Mouse (Mus musculus) limb, embryonic 14.5 days (tissue): ENCODE data around the gene Wdhd1. TPM values are rescaled to one million over a fixed set of nuclear protein-coding genes. Genes with fewer than 3 reads are reported as not detected.

ENCODE experiments used
- ATAC-seq: fragments of 200-750 bp; cut with Nextera tagmentation; 2 replicates; pipeline ENCODE4 v1.8.0; 2017; ENCODE audit warnings: low read depth, moderate number of reproducible peaks, moderate TSS enrichment; ENCODE audit not compliant: low FRiP score
- DNase-seq: peaks from one replicate; pipeline ENCODE4 v3.0.0-alpha.2; 2015; ENCODE audit warnings: low spot score
- H3K27ac ChIP-seq: fragments of 300-500 bp; sonication (generic); replicated peaks from 2 replicates; pipeline ENCODE4 v1.5.1; 2014; ENCODE audit warnings: low read depth, mild to moderate bottlenecking, low read length, moderate library complexity, mixed read lengths
- H3K27me3 ChIP-seq: fragments of 300-500 bp; sonication (generic); 2 replicates; pipeline ENCODE4 v1.6.1; 2014; ENCODE audit warnings: low read length, mixed read lengths; ENCODE audit not compliant: control insufficient read depth, insufficient read depth
- H3K36me3 ChIP-seq: fragments of 300-500 bp; sonication (generic); 2 replicates; pipeline ENCODE4 v1.6.1; 2014; ENCODE audit warnings: mild to moderate bottlenecking, low read length, moderate library complexity, mixed read lengths; ENCODE audit not compliant: control insufficient read depth, insufficient read depth
- H3K4me1 ChIP-seq: fragments of 300-500 bp; sonication (generic); 2 replicates; pipeline ENCODE4 v1.6.1; 2014; ENCODE audit warnings: antibody characterized with exemption, low read length, mixed read lengths; ENCODE audit not compliant: control insufficient read depth, insufficient read depth
- H3K4me2 ChIP-seq: fragments of 300-500 bp; sonication (generic); replicated peaks from 2 replicates; pipeline ENCODE4 v1.6.1; 2014; ENCODE audit warnings: low read depth, mild to moderate bottlenecking, low read length, moderate library complexity; ENCODE audit not compliant: severe bottlenecking
- H3K4me3 ChIP-seq: fragments of 300-500 bp; sonication (generic); replicated peaks from 2 replicates; pipeline ENCODE4 v1.5.1; 2014; ENCODE audit warnings: low read length
- H3K9ac ChIP-seq: fragments of 300-500 bp; sonication (generic); 2 replicates; pipeline ENCODE4 v1.6.1; 2014; ENCODE audit warnings: mild to moderate bottlenecking, low read depth, low read length, moderate library complexity; ENCODE audit not compliant: severe bottlenecking
- H3K9me3 ChIP-seq: fragments of 300-500 bp; sonication (generic); 2 replicates; pipeline ENCODE4 v1.6.1; 2016; ENCODE audit warnings: low read length; ENCODE audit not compliant: control insufficient read depth
- POLR2A ChIP-seq: fragments of 200-500 bp; IDR thresholded peaks from 2 replicates; pipeline ENCODE4 v1.8.0; 2012; ENCODE audit warnings: inconsistent platforms, mild to moderate bottlenecking, moderate library complexity, borderline replicate concordance; ENCODE audit not compliant: insufficient read depth, insufficient read length; ENCODE audit errors: extremely low read depth
- WGBS: fragments of 180-500 bp; shearing (Covaris S2); extraction: QIAGEN DNeasy Blood & Tissue Kit; methylation state at CpG from one replicate; pipeline ENCODE4 v1.1.7; 2014; 5-methylcytosine and 5-hydroxymethylcytosine counted together
- polyA plus RNA-seq, 2 experiments: library from polyadenylated mRNA; depleted of rRNA in 1 of 2; stranded (reverse) in 1 of 2; unstranded in 1 of 2; fragments of >200 nt; fragmentation: Nextera tagmentation in 1 of 2; extraction: Ambion mirVana in 1 of 2; gene quantifications; 2 replicates each; pipeline versions ENCODE4 v1.2.1 to v1.2.3; 2012 to 2014

The Wdhd1 gene
- polyA plus RNA-seq, 2 experiments: 22.9 to 29.6 TPM

DNA sequence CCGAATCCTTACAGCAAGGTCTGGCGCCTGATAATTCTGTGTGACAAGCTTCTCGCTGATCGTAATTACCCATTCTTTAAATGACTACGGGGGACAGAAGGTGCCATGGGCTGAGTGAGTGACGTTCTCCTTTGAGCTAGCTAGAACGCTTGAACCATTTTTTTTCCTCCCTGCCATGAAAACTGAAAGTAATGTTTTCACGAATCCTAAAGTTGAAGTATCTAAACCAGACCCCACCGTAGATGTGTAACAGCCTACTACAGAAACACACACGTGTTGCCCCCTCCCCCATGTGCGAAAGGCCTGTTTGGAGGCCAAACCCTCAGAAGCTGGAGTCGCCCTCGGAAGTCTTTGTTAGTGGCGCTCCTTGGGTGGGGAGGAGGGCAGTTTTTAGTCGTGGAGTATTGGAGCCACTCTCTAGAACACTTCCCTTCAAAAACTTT lies 22.2 kb upstream of the Wdhd1 start:
- no peak for TF ChIP-seq POLR2A
- H3K4me1 ChIP-seq: peaks cover 12% of the 10 kb centered on the region
- peak overlapping the region; percentile 99 for H3K9ac ChIP-seq
- DNase-seq (peak; percentile 42), ATAC-seq (peak; percentile 39)
- H3K27ac ChIP-seq: peak overlapping the region; percentile 96
- 2% methylated on average over 15 of the region's 15 CpGs for WGBS
- peak overlapping the region; percentile 99 for H3K4me3 ChIP-seq
- no peaks in the 10 kb centered on the region for H3K27me3 ChIP-seq
- H3K4me2 ChIP-seq: peak overlapping the region; percentile 55
- H3K36me3 ChIP-seq: peaks cover 5% of the 10 kb centered on the region; the same call in 1 of the 2 replicates
- no peaks in the 10 kb centered on the region for H3K9me3 ChIP-seq

DNA sequence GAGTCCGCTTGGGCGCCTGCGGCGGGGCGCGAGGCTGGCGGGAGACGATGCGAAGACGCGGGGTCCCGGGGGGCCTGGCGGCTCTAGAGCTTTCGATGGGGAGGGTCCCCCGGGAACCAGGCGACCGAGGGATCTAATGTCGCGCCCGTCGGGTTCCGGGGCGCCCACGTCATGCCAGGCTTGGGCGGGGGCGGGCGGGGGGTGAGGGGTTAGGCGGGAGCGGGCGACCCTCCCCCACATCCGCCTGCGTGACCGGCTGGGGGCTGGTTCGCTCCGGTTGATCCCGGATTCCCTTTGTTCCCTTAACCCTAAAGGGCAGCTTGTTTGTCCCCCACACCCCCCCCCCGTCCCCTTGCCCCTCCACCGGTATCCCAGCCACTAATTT lies 21.7 kb upstream of the Wdhd1 start:
- no peaks in the 10 kb centered on the region for H3K9me3 ChIP-seq
- peak overlapping the region; percentile 99 for H3K9ac ChIP-seq
- under 1% methylated on average over 22 of the region's 38 CpGs for WGBS
- H3K27me3 ChIP-seq: no peaks in the 10 kb centered on the region
- peaks cover 12% of the 10 kb centered on the region for H3K4me1 ChIP-seq
- H3K27ac ChIP-seq: peak overlapping the region; percentile 96
- ATAC-seq (peak; percentile 78), DNase-seq (peak; percentile 39)
- H3K36me3 ChIP-seq: peaks cover 4% of the 10 kb centered on the region; the same call in 1 of the 2 replicates
- TF ChIP-seq POLR2A: no peak
- H3K4me3 ChIP-seq: peak overlapping the region; percentile 99
- peak overlapping the region; percentile 55 for H3K4me2 ChIP-seq

- peak within 1 kb of the TSS; percentile 99 for H3K9ac ChIP-seq
- H3K27me3 ChIP-seq: no peaks in the 10 kb centered on the region
- peak; percentile 81 for ATAC-seq
- WGBS: 1% methylated on average over 34 of the region's 34 CpGs
- no peaks in the 10 kb centered on the region for H3K9me3 ChIP-seq
- H3K4me2 ChIP-seq: peak within 1 kb of the TSS; percentile 55
- peak; percentile 83 for DNase-seq
- no peaks in the 10 kb centered on the region for H3K36me3 ChIP-seq
- H3K4me3 ChIP-seq: peak within 1 kb of the TSS; percentile 99
- 0 out of 2 replicates have a peak, but pooled peaks have one; percentile 49 for TF ChIP-seq POLR2A
- peaks cover 12% of the 10 kb centered on the region for H3K4me1 ChIP-seq
- H3K27ac ChIP-seq: peak within 1 kb of the TSS; percentile 96
Measured at GRCm38 (mm10) chr14:47297785-47298407, 21.2 kb upstream of the Wdhd1 start, which contains the start of gene Mapk1ip1l. Gene Mapk1ip1l (plus strand): TSS chr14:47298266.

- 81% methylated on average over 2 of the region's 2 CpGs for WGBS
Measured at GRCm38 (mm10) chr14:47296232-47296631, 19.6 kb upstream of the Wdhd1 start.

DNA sequence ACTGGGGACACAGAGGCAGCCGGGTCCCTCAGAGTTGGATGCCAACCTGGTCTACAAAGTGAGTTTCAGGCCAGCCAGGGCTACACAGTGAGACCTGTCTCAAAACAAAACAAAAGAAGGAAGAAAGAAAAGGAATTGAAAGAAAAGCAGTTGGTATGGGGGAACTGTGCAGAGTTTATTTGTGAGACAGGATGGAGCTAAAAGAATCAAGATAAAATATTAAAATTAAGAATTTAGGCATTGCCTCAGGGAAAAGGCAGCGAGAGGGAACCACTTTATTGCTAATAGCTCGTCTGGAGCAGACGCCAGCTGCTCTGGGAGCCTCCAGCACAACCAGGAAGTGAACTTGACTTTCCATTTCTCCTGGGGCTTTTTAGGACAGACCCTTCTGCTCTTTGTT lies 17.5 kb upstream of the Wdhd1 start:
- 0 out of 2 replicates have a peak, but pooled peaks cover 3% of the 10 kb centered on the region for H3K4me1 ChIP-seq
- ATAC-seq (no peak), DNase-seq (no peak)
- H3K36me3 ChIP-seq: peaks cover 15% of the 10 kb centered on the region
- H3K9me3 ChIP-seq: no peaks in the 10 kb centered on the region
- H3K4me3 ChIP-seq: no peak overlapping the region
- WGBS: 23% methylated on average over 4 of the region's 4 CpGs
- no peak for TF ChIP-seq POLR2A
- no peak overlapping the region for H3K9ac ChIP-seq
- H3K4me2 ChIP-seq: no peak overlapping the region
- H3K27ac ChIP-seq: no peak overlapping the region
- H3K27me3 ChIP-seq: no peaks in the 10 kb centered on the region

More at GRCm38 (mm10) chr14:47296232-47296631, 19.6 kb upstream of the Wdhd1 start:
- no peak for ATAC-seq
- no peak for TF ChIP-seq POLR2A
- H3K4me1 ChIP-seq: peaks cover 12% of the 10 kb centered on the region
- H3K4me2 ChIP-seq: no peak overlapping the region
- H3K9ac ChIP-seq: no peak overlapping the region
- H3K4me3 ChIP-seq: no peak overlapping the region
- 0 out of 2 replicates have a peak, but pooled peaks cover 5% of the 10 kb centered on the region for H3K36me3 ChIP-seq
- H3K9me3 ChIP-seq: no peaks in the 10 kb centered on the region
- no peaks in the 10 kb centered on the region for H3K27me3 ChIP-seq
- no peak for DNase-seq
- no peak overlapping the region for H3K27ac ChIP-seq
